Mouse (Mus musculus) C2C12 (cell line): ENCODE measurements around the gene Usp10. TPM values are rescaled to one million over a fixed set of nuclear protein-coding genes. Genes with fewer than 3 reads are reported as not detected.

ENCODE experiments used
- H3K27me3 ChIP-seq: one replicate; pipeline ENCODE4 v1.6.1; 2011; ENCODE audit not compliant: control insufficient read depth, insufficient read depth, insufficient read length
- H3K36me3 ChIP-seq: one replicate; pipeline ENCODE4 v1.6.1; 2011; ENCODE audit not compliant: control insufficient read depth, insufficient read depth
- H3K4me3 ChIP-seq: one replicate; pipeline ENCODE4 v1.5.1; 2011; ENCODE audit warnings: mild to moderate bottlenecking, control low read depth; ENCODE audit not compliant: poor library complexity, insufficient read depth, severe bottlenecking
- H3K79me2 ChIP-seq: one replicate; pipeline ENCODE4 v1.6.1; 2011; ENCODE audit not compliant: control insufficient read depth, insufficient read depth
- H3K79me3 ChIP-seq: one replicate; pipeline ENCODE4 v1.6.1; 2011; ENCODE audit warnings: low read depth, control low read depth
- H3ac ChIP-seq: one replicate; pipeline ENCODE3; 2011; ENCODE audit warnings: low read depth; ENCODE audit not compliant: control insufficient read depth, insufficient read length
- CEBPB ChIP-seq: IDR thresholded peaks from one replicate; pipeline ENCODE4 v1.6.1; 2011; ENCODE audit warnings: low read depth, mild to moderate bottlenecking, control low read depth, moderate library complexity
- CTCF ChIP-seq: IDR thresholded peaks from one replicate; pipeline ENCODE4 v1.5.1; 2011; ENCODE audit not compliant: control insufficient read depth, insufficient read depth, insufficient read length
- FOSL1 ChIP-seq: IDR thresholded peaks from one replicate; pipeline ENCODE4 v1.8.0; 2011; ENCODE audit warnings: mild to moderate bottlenecking, low read length; ENCODE audit not compliant: poor library complexity, insufficient read depth, severe bottlenecking
- MAX ChIP-seq: IDR thresholded peaks from one replicate; pipeline ENCODE4 v1.6.1; 2011; ENCODE audit warnings: mild to moderate bottlenecking, control low read depth
- MYOD1 ChIP-seq: IDR thresholded peaks from one replicate; pipeline ENCODE4 v1.6.1; 2011; ENCODE audit warnings: low read depth; ENCODE audit not compliant: control insufficient read depth, insufficient read length
- MYOG ChIP-seq: IDR thresholded peaks from one replicate; pipeline ENCODE4 v1.6.1; 2011; ENCODE audit not compliant: control insufficient read depth, insufficient read length; ENCODE audit errors: extremely low read depth
- USF1 ChIP-seq: IDR thresholded peaks from one replicate; pipeline ENCODE4 v1.6.1; 2011; ENCODE audit warnings: low read depth, mild to moderate bottlenecking, control low read depth, moderate library complexity
- polyA plus RNA-seq: library from polyadenylated mRNA; unstranded; fragments of >200 nt; fragmentation: generic; extraction: Trizol; gene quantifications from one replicate; pipeline ENCODE4 v1.2.1, GENCODE M21; 2012; ENCODE audit warnings: missing spikeins

The Usp10 gene
- polyA plus RNA-seq, 1 experiment = 101 TPM

GRCm38 (mm10) chr8:119915298-119915697 lies 5.1 kb downstream of the Usp10 start:
- peaks cover 6% of the 10 kb centered on the region for H3K36me3 ChIP-seq
- TF ChIP-seq MAX = no peak
- TF ChIP-seq FOSL1 = no peak
- no peak for TF ChIP-seq MYOD1
- TF ChIP-seq USF1 = no peak
- TF ChIP-seq MYOG = no peak
- no peak for TF ChIP-seq CTCF
- TF ChIP-seq CEBPB = no peak
- peaks cover 90% of the 10 kb centered on the region for H3K79me3 ChIP-seq
- no peak overlapping the region for H3K4me3 ChIP-seq
- H3K79me2 ChIP-seq = peaks cover 97% of the 10 kb centered on the region
- no peaks in the 10 kb centered on the region for H3K27me3 ChIP-seq
- H3ac ChIP-seq = no peak overlapping the region

GRCm38 (mm10) chr8:119916237-119916892 lies 6.2 kb downstream of the Usp10 start:
- no peak for TF ChIP-seq CEBPB
- no peak for TF ChIP-seq USF1
- TF ChIP-seq FOSL1 = no peak
- no peak for TF ChIP-seq MYOG
- TF ChIP-seq MYOD1 = no peak
- no peak for TF ChIP-seq CTCF
- TF ChIP-seq MAX = no peak
- Histone ChIP-seq H3K27me3 (no peaks in the 10 kb centered on the region), H3ac (no peak overlapping the region), H3K36me3 (peaks cover 6% of the 10 kb centered on the region), H3K79me2 (peaks cover 100% of the 10 kb centered on the region), H3K4me3 (no peak overlapping the region), H3K79me3 (peaks cover 97% of the 10 kb centered on the region)

- no peaks in the 10 kb centered on the region for H3K27me3 ChIP-seq
- H3ac ChIP-seq = no peak overlapping the region
- H3K79me3 ChIP-seq = peaks cover 97% of the 10 kb centered on the region
- no peak for TF ChIP-seq USF1
- no peak for TF ChIP-seq FOSL1
- no peak overlapping the region for H3K4me3 ChIP-seq
- H3K36me3 ChIP-seq = peaks cover 6% of the 10 kb centered on the region
- peaks cover 100% of the 10 kb centered on the region for H3K79me2 ChIP-seq
Observed at GRCm38 (mm10) chr8:119917415-119917814, 7.3 kb downstream of the Usp10 start.

- peaks cover 96% of the 10 kb centered on the region for H3K79me3 ChIP-seq
- H3K27me3 ChIP-seq = no peaks in the 10 kb centered on the region
- H3ac ChIP-seq = no peak overlapping the region
- H3K79me2 ChIP-seq = peaks cover 100% of the 10 kb centered on the region
- peaks cover 6% of the 10 kb centered on the region for H3K36me3 ChIP-seq
- TF ChIP-seq CTCF (no peak), CEBPB (no peak), FOSL1 (no peak), MYOD1 (no peak)
- H3K4me3 ChIP-seq = no peak overlapping the region
Observed at GRCm38 (mm10) chr8:119918155-119918567, 8.0 kb downstream of the Usp10 start.

- Histone ChIP-seq H3K79me3 (peaks cover 95% of the 10 kb centered on the region), H3ac (no peak overlapping the region), H3K36me3 (no peaks in the 10 kb centered on the region), H3K27me3 (no peaks in the 10 kb centered on the region), H3K4me3 (no peak overlapping the region), H3K79me2 (peaks cover 100% of the 10 kb centered on the region)
- TF ChIP-seq MYOD1 (no peak), MYOG (no peak), MAX (no peak), CTCF (no peak), USF1 (no peak), CEBPB (no peak), FOSL1 (no peak)
Observed at GRCm38 (mm10) chr8:119923259-119923658, 13.1 kb downstream of the Usp10 start.

- no peak overlapping the region for H3K4me3 ChIP-seq
- TF ChIP-seq MAX (no peak), FOSL1 (no peak), USF1 (no peak), CTCF (no peak), MYOG (no peak), CEBPB (no peak), MYOD1 (no peak)
- no peaks in the 10 kb centered on the region for H3K36me3 ChIP-seq
- peaks cover 100% of the 10 kb centered on the region for H3K79me2 ChIP-seq
- H3ac ChIP-seq = no peak overlapping the region
- H3K79me3 ChIP-seq = peaks cover 98% of the 10 kb centered on the region
- no peaks in the 10 kb centered on the region for H3K27me3 ChIP-seq
Observed at GRCm38 (mm10) chr8:119925428-119925827, 15.3 kb downstream of the Usp10 start.
